Mouse (Mus musculus): ENCODE results near the gene Rdh16f2. TPM values are rescaled to one million over a fixed set of nuclear protein-coding genes. Genes with fewer than 3 reads are reported as not detected.
"Not testable (repeated sequence)": the region's sequence is repeated elsewhere in the genome, so short reads cannot be mapped to it uniquely, and the experiment has no call there.

Rdh16f2 gene
- polyA plus RNA-seq, 1 experiment, result 0.68 TPM

GRCm38 (mm10) chr10:127886971-127887370, 20.7 kb downstream of the Rdh16f2 start:
- DNase-seq (ENCODE audit: low read depth, low spot score), result no peak
- WGBS, result 66% methylated on average over 4 of the region's 4 CpGs

DNA sequence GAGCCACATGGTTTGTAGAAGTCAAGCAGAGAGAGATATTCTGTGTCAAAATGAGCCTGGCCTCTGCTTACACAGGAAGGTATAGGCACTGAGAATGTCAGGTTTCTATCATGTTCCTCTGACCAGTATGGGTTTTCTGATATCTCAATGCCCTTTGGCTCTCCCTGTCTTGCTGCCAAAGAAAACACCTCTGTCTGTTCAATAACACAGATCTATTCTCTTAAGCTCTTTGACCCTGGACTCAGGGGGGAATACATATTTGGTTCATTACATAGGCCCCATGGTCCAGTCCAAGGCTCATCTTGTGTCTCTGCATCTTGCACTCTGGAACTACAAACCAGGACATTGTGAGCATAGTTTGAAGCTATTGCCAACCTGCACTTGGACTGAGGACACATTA, 22.3 kb downstream of the Rdh16f2 start, which contains the start of gene Rdh7:
TSS of gene Rdh7 (minus strand) at position 213 of the 400 bp plus-strand sequence.
- DNase-seq (ENCODE audit: low read depth, low spot score), result no peak

DNA sequence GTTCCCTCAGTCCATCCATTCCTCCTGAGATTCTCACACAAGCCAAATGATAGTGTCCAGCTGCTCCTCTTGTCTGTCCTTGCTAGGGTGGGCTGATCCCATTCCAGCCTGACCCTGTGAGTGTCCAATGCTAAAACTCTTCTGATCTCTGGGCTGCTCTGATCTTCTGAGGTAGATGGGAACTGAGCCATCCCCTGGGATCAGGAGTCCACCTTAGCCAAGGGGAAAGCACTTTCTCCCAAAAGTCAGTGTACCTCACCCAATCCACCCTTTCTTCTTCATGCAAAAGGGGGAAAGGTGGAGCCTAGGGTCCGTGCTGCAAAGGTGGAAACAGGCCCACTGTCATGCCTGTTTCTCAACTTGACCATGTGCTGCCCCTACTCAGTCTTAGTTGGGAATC, 25.2 kb downstream of the Rdh16f2 start:
- WGBS, result 86% methylated on average over 1 of the region's 1 CpGs
- no peak for DNase-seq (ENCODE audit: low read depth, low spot score)

- not testable (repeated sequence) for DNase-seq (ENCODE audit: low read depth, low spot score)
- WGBS, result 19% methylated on average over 5 of the region's 5 CpGs
Observed at GRCm38 (mm10) chr10:127893163-127894022, 27.1 kb downstream of the Rdh16f2 start.

DNA sequence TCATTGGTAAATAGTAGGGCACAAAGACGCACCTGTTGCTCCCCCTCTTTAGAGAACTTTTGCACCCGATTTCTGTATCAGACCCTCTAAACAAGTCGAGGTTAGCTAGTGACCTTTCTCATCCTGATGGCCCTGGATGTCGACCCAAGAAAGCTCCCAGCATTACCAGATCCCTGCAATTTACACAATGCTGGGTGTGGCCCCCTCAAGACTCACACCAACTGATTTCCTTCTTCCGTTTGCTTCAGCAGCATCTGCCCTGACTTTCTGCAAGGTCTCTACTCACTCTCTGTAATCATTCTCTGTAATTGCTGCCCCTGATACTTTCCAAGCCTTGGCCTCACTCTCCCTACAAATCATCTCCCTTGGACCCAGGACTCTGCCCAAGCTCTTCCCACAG, 30.4 kb downstream of the Rdh16f2 start:
- no peak for DNase-seq (ENCODE audit: low read depth, low spot score)
- 23% methylated on average over 5 of the region's 5 CpGs for WGBS

- 28% methylated on average over 3 of the region's 3 CpGs for WGBS
- DNase-seq (ENCODE audit: low read depth, low spot score), result no peak
Observed at GRCm38 (mm10) chr10:127897506-127897905, 31.2 kb downstream of the Rdh16f2 start.

DNA sequence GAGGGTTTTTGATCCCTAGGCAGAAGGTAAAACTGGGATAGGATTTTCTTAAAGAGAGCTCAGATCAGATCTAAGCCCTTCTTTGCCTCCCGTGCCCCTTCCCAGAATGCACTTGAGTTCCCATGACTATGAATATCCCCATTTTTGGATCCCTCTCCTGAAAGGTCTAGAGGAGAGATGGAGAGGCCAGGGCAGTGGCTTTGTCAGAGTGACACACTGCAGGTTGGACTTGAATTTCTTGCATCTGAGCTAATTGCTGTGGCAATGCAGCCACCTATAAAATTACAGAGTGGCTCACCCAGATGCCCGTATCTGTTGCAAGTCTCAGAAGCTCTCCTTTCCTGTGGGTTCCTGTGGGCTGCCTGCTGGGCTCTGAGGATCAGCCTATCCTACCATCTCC, 31.9 kb downstream of the Rdh16f2 start, which contains the start of gene Sdr9c7:
TSS of gene Sdr9c7 (plus strand) at position 301 of the 400 bp plus-strand sequence.
- DNase-seq (ENCODE audit: low read depth, low spot score), result no peak
- 60% methylated on average over 2 of the region's 2 CpGs for WGBS

- 31% methylated on average over 5 of the region's 5 CpGs for WGBS
- no peak for DNase-seq (ENCODE audit: low read depth, low spot score)
Observed at GRCm38 (mm10) chr10:127899783-127900182, 33.5 kb downstream of the Rdh16f2 start.

DNA sequence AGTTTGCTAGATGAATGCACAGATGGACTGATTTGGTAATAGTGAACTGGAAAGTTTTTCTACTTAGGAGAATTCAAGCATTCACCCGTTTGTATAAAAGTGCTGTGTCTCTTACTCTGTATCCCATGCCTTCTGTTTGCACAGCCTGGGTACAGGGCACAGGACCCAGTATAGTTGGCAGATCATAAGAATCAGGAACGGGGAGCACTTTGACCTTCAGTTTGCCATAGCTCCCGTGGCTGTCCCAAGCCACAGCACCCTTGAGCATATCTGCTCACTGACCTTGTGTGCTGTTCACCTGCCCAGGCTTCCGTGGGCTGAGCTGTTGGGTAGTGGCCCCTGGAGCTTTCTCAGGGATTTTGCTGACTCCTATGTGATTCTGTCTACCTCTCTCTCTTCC, 35.5 kb downstream of the Rdh16f2 start:
- DNase-seq (ENCODE audit: low read depth, low spot score), result no peak
- 32% methylated on average over 4 of the region's 4 CpGs for WGBS

GRCm38 (mm10) chr10:127903116-127903515, 36.8 kb downstream of the Rdh16f2 start:
- no peak for DNase-seq (ENCODE audit: low read depth, low spot score)
- 93% methylated on average over 1 of the region's 1 CpGs for WGBS

DNA sequence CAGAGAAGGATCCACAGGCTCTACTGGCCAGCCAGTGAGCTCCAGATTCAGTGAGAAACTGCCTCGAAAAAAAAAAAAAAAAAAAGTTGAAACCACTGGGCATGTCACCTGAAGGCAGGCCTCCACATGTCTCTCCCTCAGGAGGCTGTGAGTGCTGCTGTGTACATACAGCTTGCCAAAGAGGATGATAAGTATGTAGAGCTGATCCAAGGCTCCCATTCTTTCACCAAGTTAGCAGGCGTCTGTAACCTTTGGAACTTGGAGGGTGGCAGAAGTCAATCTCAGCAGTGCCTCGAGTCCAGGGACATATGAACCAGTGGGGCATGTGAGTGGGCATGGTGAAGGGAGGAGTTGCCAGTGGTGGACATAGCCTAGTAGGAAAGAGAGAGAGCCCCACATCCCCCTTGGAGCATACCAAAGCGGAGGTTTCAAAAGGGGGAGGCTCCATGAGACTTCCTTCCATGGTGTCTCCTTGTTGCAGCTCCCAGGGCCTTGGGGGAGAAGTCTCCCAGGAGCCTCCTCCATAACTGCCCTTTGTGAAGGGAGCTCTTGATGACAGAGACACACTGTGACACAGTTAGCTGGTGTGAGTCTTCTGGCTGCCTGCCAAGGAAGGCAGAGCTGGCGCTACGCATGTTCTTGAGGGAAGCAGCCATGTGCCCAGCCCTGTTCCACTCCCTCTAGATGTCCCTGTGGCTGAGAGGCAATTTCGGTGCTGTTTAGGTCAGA, 38.6 kb downstream of the Rdh16f2 start:
- 26% methylated on average over 7 of the region's 7 CpGs for WGBS
- no peak for DNase-seq (ENCODE audit: low read depth, low spot score)

GRCm38 (mm10) chr10:127906138-127906537, 39.9 kb downstream of the Rdh16f2 start:
- 89% methylated on average over 2 of the region's 2 CpGs for WGBS

GRCm38 (mm10) chr10:127907386-127907951, 41.2 kb downstream of the Rdh16f2 start:
- DNase-seq (ENCODE audit: low read depth, low spot score), result no peak

More at GRCm38 (mm10) chr10:127906138-127906537, 39.9 kb downstream of the Rdh16f2 start:
- DNase-seq (ENCODE audit: low read depth, low spot score), result no peak

- 98% methylated on average over 1 of the region's 1 CpGs for WGBS
Observed at GRCm38 (mm10) chr10:127915578-127915977, 49.3 kb downstream of the Rdh16f2 start.

DNA sequence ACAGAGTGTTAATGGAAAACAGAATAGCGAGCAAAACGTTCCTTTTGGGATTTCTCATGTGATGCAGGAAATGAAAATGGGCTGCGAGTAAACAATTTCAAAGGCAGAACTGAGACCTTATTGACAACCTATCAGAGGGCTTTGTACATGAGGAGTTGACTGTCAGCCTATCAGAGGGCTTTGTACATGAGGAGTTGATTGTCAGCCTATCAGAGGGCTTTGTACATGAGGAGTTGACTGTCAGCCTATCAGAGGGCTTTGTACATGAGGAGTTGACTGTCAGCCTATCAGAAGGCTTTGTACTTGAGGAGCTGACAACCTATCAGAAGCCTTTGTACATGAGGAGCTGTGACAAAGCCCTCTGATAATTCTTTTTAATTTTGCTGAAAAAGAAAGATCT, 50.9 kb downstream of the Rdh16f2 start:
- WGBS, result 90% methylated on average over 3 of the region's 3 CpGs
- not testable (repeated sequence) for DNase-seq (ENCODE audit: low read depth, low spot score)

More at GRCm38 (mm10) chr10:127915578-127915977, 49.3 kb downstream of the Rdh16f2 start:
- no peak for DNase-seq (ENCODE audit: low read depth, low spot score)

DNA sequence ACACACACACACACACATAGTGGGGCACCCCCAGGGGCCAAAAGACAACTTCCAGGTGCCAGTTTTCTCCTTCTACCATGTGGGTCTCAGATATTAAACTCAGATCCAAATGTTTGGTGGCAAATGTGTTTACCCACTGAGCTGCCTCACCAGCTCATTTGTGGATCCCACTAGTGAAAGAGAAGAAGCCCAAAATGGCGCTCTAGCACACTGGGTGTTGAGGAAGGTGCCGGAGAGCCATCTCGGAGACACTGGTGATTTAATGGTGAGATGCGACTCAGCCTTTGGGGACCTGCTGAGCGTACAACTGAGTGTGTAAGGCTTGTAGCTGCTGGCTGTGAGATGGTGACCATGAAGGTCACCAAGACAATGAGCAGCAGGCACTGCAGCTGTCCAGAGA, 51.4 kb downstream of the Rdh16f2 start:
- 96% methylated on average over 5 of the region's 5 CpGs for WGBS
- DNase-seq (ENCODE audit: low read depth, low spot score), result no peak

GRCm38 (mm10) chr10:127922241-127922640, 56.0 kb downstream of the Rdh16f2 start:
- DNase-seq (ENCODE audit: low read depth, low spot score), result no peak
- WGBS, result 29% methylated on average over 1 of the region's 1 CpGs

DNA sequence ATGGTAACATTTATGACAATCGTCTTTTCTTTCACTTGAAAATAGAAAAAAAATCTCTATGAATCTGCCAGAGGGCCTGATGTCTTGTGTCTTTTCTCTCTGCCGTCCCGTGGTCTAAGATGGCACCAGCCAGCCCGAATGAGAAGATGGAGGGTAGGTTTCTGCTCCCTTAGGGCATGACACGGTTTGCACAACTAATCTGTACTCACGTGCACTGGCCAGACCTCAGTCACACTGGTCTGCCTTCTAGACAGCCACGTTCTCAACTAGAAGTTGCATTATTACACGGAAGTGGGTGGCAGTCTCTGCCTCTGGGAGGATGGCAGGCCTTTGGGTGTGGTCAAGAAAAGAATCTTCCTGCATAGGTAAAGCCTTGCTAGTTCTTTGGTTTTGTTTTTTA, 56.8 kb downstream of the Rdh16f2 start:
- WGBS, result 84% methylated on average over 8 of the region's 8 CpGs
- no peak for DNase-seq (ENCODE audit: low read depth, low spot score)

DNA sequence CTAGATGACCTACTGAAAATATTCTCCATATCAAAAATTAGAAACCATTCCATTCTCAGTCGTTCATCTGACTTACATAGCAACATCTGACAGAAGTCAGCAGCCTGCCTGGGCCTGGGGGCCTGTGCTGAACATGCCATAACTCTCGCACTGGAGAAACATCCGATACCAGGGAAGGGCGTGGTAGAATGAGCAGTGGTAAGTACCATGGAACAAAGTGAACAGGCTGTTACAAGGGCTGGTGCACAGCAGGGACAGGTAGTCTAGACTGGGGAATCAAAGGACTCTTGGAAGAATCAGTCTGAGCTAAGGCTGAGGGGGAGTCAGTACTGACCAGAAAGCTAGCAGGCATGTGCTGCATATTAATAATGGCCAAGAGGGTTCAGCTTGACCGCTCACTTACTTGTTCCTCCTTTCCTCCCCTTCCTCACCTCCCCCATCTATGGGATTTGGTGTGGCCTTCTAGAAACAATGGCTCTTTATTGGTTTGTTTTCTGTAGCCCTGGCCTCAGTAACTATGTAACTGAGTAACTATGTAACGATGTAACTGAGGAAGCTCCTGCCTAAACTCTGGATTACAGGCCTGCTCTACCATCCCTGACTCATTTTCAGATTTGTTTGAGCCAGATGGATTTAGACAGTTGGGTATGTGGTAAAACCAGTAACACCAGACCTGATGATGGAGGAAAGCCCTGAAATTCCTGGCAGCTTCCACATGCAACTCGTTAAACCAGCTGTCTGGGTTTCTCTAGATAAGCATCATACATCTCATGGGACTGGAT, 58.5 kb downstream of the Rdh16f2 start:
- WGBS, result 31% methylated on average over 7 of the region's 7 CpGs
- peak; percentile 56 for DNase-seq (ENCODE audit: low read depth, low spot score)

Measured in large intestine, adult 2 months (tissue).